14 mouse cellular contexts compared by ENCODE assay signal in the genomic region with DNA sequence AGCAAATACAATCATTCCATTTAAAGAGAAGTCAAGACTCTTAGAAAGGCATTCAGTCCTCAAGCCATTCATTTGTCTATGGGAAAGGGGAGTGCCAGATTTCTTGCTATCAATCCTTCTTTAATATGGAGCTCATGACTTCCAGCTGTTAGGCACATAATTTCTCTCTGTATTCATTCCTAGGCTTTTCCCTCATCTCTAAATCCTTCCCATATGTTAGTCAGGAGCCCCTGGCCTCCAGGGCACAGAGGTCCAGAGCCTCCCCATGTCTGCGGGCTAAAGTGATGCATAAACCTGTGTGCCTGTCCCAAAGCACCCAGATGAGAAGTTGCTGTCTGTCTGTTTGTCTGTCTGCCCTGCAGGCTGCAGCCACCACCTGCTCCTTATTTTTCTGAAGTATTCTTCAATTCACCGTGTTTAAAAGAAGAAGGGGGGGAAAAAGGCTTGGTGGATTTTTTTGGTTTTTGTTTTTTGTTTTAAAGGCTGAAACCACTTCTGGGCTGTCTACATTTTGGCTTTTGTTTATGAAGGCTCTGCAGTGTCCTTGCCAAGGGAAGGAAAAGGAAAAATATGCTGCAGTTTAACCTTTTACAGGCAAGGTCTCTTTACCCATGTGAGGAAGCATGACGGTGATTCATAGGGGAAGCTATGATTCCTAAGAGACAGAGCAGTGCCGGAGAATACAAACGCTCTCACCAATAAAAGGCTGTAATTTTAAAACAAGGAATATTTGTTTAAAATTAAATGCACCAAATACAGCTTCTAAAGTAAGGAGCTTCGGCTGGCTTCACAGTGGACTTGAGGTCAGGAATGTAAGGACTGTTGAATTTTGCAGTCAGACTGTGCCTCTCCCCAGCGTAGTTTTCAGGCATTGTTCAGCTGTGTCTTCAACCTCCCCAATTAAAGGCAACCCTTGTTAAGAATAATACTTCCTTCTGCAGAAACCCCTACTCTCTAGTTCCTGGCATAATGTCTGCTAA.
DNase-seq lines count a peak whose midpoint lies in the region; ATAC-seq and TF ChIP-seq lines count a peak whose summit lies in the region.
"Had no signal": no experiment of that assay in that cellular context is flagged by ENCODE, and none has a peak within 500 bp of the region (broad histone marks: within the 10 kb centered on the region; RNA-seq: fewer than 3 reads in every experiment).

No protein-coding gene starts in this region.

- no peaks in the 10 kb centered on the region for H3K36me3 ChIP-seq in midbrain, embryonic 14.5 days (ENCODE audit: control insufficient read depth, insufficient read depth, low read length)
- H3K36me3 ChIP-seq in midbrain, postnatal 0 days (ENCODE audit: insufficient read depth, low read length) = no peaks in the 10 kb centered on the region
- H3K36me3 ChIP-seq in embryonic facial prominence, embryonic 15.5 days = no peaks in the 10 kb centered on the region
- no peaks in the 10 kb centered on the region for H3K36me3 ChIP-seq in midbrain, embryonic 15.5 days (replicated peaks)
- H3K36me3 ChIP-seq: neural tube, embryonic 13.5 days had no signal

- no peak overlapping the region; the same call in 1 of the 2 replicates for H3K9ac ChIP-seq in midbrain, embryonic 14.5 days (replicated peaks; ENCODE audit: low read length)
- H3K9ac ChIP-seq in midbrain, postnatal 0 days (replicated peaks; ENCODE audit: low read length, poor library complexity, severe bottlenecking) = no peak overlapping the region
- H3K9ac ChIP-seq in embryonic facial prominence, embryonic 15.5 days = no peak overlapping the region
- H3K9ac ChIP-seq in midbrain, embryonic 15.5 days = 0 out of 2 replicates have a peak overlapping the region, but pooled peaks have one; percentile 4
- H3K9ac ChIP-seq: lung, embryonic 14.5 days; neural tube, embryonic 13.5 days had no signal

- H3K9me3 ChIP-seq in midbrain, embryonic 14.5 days (ENCODE audit: control insufficient read depth, low read length) = peaks cover 5% of the 10 kb centered on the region
- no peaks in the 10 kb centered on the region for H3K9me3 ChIP-seq in midbrain, postnatal 0 days (ENCODE audit: low read length)
- H3K9me3 ChIP-seq in embryonic facial prominence, embryonic 15.5 days (replicated peaks) = no peaks in the 10 kb centered on the region
- H3K9me3 ChIP-seq in midbrain, embryonic 15.5 days = no peaks in the 10 kb centered on the region

- no peak overlapping the region for H3K4me3 ChIP-seq in midbrain, embryonic 14.5 days (replicated peaks; ENCODE audit: low read depth, low read length)
- no peak overlapping the region for H3K4me3 ChIP-seq in midbrain, postnatal 0 days (ENCODE audit: low read depth, low read length)
- H3K4me3 ChIP-seq in embryonic facial prominence, embryonic 15.5 days (replicated peaks) = no peak overlapping the region
- H3K4me3 ChIP-seq in midbrain, embryonic 15.5 days = no peak overlapping the region
- H3K4me3 ChIP-seq: neural tube, embryonic 13.5 days had no signal

- H3K4me1 ChIP-seq in midbrain, embryonic 14.5 days (ENCODE audit: control insufficient read depth, insufficient read depth, low read length) = peaks cover 13% of the 10 kb centered on the region
- no peaks in the 10 kb centered on the region for H3K4me1 ChIP-seq in midbrain, postnatal 0 days (ENCODE audit: insufficient read depth, low read length)
- H3K4me1 ChIP-seq in embryonic facial prominence, embryonic 15.5 days = peaks cover 23% of the 10 kb centered on the region
- H3K4me1 ChIP-seq in midbrain, embryonic 15.5 days = peaks cover 13% of the 10 kb centered on the region

- TF ChIP-seq CTCF in midbrain, postnatal 0 days (IDR thresholded peaks at IDR 0.05) = no peak

- DNase-seq in cerebellum, postnatal 25 days = peak; percentile 19 to 22
- DNase-seq in cerebellum, adult 8-10 months = no peak
- DNase-seq in midbrain, embryonic 14.5 days = peak; percentile 22
- no peak for DNase-seq in midbrain, postnatal 0 days (ENCODE audit: low spot score)
- no peak for DNase-seq in heart, postnatal 4 days
- DNase-seq: heart, adult 18-20 months; heart, postnatal 14 days; kidney, adult 9 months; lung, embryonic 14.5 days; thymus, postnatal 4 days had no signal

- no peak overlapping the region for H3K27ac ChIP-seq in midbrain, embryonic 14.5 days (replicated peaks; ENCODE audit: low read depth, low read length)
- no peak overlapping the region for H3K27ac ChIP-seq in midbrain, postnatal 0 days (ENCODE audit: low read depth, low read length)
- peak overlapping the region; percentile 74 for H3K27ac ChIP-seq in embryonic facial prominence, embryonic 15.5 days (replicated peaks)
- H3K27ac ChIP-seq in midbrain, embryonic 15.5 days = 0 out of 2 replicates have a peak overlapping the region, but pooled peaks have one; percentile 25
- H3K27ac ChIP-seq: neural tube, embryonic 13.5 days had no signal

- WGBS in midbrain, embryonic 14.5 days = 46% methylated on average over 7 of the region's 7 CpGs
- WGBS in midbrain, postnatal 0 days = 37% methylated on average over 7 of the region's 7 CpGs
- WGBS in embryonic facial prominence, embryonic 15.5 days = 17% methylated on average over 7 of the region's 7 CpGs
- WGBS in midbrain, embryonic 15.5 days = 42% methylated on average over 7 of the region's 7 CpGs

- H3K27me3 ChIP-seq in midbrain, embryonic 14.5 days (ENCODE audit: control insufficient read depth, insufficient read depth, low read length) = no peaks in the 10 kb centered on the region
- no peaks in the 10 kb centered on the region for H3K27me3 ChIP-seq in midbrain, postnatal 0 days (ENCODE audit: insufficient read depth, low read length)
- no peaks in the 10 kb centered on the region for H3K27me3 ChIP-seq in embryonic facial prominence, embryonic 15.5 days
- H3K27me3 ChIP-seq in midbrain, embryonic 15.5 days (replicated peaks) = no peaks in the 10 kb centered on the region
- H3K27me3 ChIP-seq: neural tube, embryonic 13.5 days had no signal

- no peak for ATAC-seq in midbrain, embryonic 14.5 days (ENCODE audit: low FRiP score, low TSS enrichment)
- no peak for ATAC-seq in midbrain, postnatal 0 days (ENCODE audit: low FRiP score)
- peak; percentile 45; the same call in 1 of the 2 replicates for ATAC-seq in embryonic facial prominence, embryonic 15.5 days (ENCODE audit: insufficient number of reproducible peaks, low FRiP score, low TSS enrichment, low read depth)
- no peak for ATAC-seq in midbrain, embryonic 15.5 days (replicated peaks)
- ATAC-seq in monocyte, adult 5-6 weeks (replicated peaks; ENCODE audit: insufficient number of reproducible peaks, low FRiP score, low TSS enrichment, poor library complexity, severe bottlenecking) = no peak

- H3K4me2 ChIP-seq in midbrain, embryonic 14.5 days (ENCODE audit: low read length) = no peak overlapping the region
- H3K4me2 ChIP-seq in midbrain, postnatal 0 days (ENCODE audit: low read depth, low read length, poor library complexity, severe bottlenecking) = no peak overlapping the region
- peak overlapping the region; percentile 19; the same call in 1 of the 2 replicates for H3K4me2 ChIP-seq in embryonic facial prominence, embryonic 15.5 days (replicated peaks)
- no peak overlapping the region for H3K4me2 ChIP-seq in midbrain, embryonic 15.5 days
- H3K4me2 ChIP-seq: lung, embryonic 14.5 days; neural tube, embryonic 13.5 days had no signal

Comparison
In these comparisons a context has a peak if more than half of its experiments do, and no peak if none do; other contexts are left out.
1. DNase-seq: peak in cerebellum, postnatal 25 days (2 of 2) and midbrain, embryonic 14.5 days (single experiment); none in cerebellum, adult 8-10 months (single experiment), midbrain, postnatal 0 days (single experiment) and heart, postnatal 4 days (single experiment).
2. H3K27ac ChIP-seq: peak in embryonic facial prominence, embryonic 15.5 days (single experiment) and midbrain, embryonic 15.5 days (single experiment); none in midbrain, embryonic 14.5 days (single experiment) and midbrain, postnatal 0 days (single experiment).